Mouse (Mus musculus) liver (tissue): ENCODE data around the gene Faap100.
"Not testable (repeated sequence)": the region's sequence is repeated elsewhere in the genome, so short reads cannot be mapped to it uniquely, and the experiment has no call there.

Source experiments
- DNase-seq: peaks from one replicate; pipeline ENCODE4 v3.0.0-alpha.2; 2020; ENCODE audit warnings: mixed read lengths

The Faap100 gene

DNA sequence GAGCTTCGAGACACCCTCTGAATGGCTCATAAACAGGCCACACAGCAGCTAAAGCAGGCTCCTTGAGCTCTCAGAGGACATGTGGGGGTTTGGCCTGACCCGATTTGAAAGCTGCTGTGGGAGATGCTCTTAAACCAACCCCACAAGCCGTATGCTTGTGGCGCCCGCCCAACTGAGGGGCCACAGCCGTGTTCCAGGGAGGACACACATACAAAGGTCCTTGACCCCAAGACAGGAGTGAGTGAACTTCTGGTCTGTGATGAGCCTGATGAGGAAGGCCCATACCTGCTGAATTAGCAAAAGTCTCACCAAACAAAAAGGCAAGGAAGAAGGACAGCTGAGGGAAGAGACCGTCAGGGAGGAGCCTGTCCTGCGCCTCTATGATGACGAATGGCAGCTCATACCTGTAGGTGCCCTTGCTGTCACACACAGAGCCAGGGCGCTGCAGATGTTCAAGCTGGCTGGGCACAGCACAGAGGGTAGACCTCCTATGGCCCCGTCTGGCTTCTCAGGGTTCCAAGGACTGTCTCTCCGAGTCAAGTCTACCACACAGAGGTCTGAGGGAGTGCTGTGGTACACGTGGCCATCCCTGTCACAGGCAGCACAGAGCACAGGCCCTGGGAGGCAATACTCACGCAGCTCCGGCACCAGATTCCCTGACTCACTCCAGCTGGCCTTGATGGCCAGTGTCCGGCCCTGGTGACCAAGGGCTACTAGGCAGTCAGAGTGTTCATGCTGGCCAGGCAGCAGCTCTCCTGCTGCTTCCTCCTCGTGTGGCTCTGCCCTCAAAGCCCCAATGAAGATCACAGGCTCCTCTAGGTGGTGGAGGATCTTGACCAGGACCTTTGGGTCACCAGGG, 2.0 kb downstream of the Faap100 start:
- DNase-seq, result no peak

DNA sequence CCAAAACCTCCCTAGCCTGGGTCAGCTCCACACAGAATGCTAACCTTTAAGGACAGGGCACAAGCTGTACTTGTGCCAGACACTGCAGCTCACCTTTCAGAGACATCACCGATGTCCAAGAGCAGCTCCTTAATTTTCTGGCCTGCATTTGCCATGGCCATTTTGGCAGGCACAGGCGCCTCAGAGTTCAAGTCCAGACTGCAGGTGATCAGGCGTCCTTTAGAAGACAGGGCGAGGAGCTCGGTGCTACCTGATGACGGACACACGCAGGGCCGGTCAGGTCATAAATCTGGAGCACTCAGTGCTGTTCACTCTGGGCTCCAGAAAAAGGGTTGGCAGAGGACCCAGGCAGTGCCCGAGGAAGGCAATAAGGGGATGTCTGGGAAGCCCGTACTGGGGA, 3.2 kb downstream of the Faap100 start:
- DNase-seq, result no peak

DNA sequence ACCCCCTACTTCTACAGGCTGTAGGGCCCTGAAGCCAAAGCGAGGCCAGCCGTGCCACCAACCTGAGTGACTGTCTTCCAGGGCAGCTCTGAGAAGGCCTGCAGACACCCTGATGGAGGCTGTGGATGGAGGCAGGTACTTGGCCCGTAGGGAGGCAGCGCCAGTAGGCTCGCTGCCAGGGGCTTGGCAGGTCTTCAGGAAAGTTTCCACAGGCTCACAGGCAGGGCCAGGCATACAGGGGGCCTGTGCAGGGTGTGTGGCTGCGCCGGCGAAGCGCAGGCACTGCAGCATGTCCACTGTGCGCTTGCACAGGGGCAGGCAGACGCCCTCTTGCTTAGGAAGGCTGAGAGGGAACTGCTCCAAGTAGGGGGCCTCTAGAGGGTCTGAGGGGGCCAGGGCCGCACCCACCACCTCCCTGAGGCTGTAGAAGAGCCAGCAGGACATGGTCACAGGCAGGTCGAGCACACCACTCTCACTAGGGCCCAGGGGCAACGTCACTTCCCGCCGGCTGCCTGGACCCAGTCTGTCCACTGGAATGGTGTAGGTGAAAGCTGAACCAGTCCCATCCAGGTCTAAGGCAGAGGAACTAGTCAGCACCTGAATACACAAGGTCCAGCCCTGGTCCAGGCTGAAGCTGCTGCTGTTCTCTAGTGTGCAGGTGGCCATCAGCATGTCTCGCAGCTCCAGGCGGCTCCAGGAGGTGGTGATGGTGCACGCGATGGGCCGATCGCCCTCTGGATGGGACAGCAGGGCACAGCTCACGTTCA, 4.6 kb downstream of the Faap100 start:
- DNase-seq, result no peak

DNA sequence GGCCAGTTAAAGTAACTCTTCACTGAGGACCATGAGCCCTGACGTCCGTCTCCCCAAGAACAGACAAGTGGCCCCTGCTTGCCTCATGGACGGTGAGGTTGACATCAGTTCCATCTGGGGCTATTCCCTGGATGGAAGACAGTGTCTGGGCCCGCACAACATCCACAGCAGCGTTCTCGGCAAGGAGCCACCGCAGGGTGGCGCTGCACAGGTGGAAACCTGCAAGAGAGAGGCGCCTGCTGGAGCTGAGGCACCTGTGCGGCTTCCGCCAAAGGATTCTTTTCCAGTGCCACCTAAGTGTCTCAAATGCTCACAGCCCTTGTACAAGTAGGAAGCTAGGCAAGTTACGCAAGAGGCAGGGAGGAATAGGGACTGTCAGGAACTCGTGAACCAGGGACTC, 5.5 kb downstream of the Faap100 start:
- DNase-seq, result no peak

DNA sequence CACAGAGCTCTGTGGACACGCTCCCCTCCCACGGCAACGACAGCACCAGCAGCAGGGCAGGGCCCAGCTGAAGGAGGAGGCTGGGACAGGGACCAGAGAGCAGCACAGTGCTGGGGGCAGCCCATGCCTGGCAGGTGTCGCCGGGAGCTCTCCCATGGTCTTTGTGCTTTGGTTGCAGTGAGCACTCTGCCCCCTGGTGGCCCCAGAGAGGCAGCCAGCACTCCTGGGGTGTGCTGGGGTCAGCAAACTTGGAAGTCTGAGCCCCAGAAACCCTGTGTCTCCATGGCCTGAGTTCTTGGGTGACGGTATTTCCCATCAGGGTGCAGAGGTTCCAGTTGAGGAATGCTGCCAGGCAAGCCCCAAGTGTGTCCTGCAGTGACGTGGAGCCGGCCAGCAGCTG, 8.9 kb downstream of the Faap100 start:
- DNase-seq, result peak; percentile 75

DNA sequence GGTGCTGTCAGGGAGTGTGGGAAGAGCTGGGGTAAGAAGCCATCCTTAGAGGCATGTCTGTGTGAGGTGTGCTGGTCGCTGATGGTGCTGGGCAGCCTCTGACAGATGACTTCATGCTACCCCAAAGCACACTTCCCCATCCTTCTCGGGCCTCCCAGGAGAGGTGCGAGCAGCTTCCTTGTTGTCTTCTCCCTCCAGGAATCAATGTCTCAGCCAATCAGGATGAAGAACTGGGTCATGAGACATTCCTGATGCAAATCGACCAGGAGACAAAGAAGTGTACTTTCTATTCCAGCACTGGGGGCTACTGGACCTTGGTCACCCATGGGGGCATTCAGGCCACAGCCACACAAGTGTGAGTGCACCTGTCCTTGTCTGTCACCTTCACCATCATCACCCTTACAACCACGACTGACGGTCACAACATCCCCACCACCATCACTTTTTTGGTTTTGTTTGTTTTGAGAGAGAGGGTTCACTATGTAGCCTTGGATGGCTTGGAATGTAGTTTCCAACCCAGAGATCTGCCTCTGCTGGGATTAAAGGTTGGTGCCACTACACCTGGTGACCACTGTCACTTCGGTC, 12.0 kb downstream of the Faap100 start:
- DNase-seq, result no peak

DNA sequence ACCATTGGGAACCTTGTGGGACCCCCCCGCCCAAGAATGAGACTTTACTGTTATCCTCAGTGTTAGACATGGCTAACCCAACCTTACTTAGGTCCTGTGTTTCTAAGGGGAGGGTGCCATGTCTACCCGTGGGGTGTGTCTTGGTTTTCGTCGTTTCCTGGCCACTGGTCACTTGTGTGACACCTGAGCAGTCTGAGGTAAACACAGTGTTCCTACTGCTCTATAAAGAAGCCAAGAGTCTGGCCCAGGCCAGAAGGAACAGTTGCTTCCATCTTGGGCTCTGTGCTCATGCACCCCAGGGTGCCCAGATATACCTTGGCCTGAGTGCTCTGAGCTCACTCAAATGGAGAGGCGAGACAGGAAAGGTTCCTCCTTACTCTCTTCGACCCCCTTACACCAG, 15.7 kb downstream of the Faap100 start:
- no peak for DNase-seq

DNA sequence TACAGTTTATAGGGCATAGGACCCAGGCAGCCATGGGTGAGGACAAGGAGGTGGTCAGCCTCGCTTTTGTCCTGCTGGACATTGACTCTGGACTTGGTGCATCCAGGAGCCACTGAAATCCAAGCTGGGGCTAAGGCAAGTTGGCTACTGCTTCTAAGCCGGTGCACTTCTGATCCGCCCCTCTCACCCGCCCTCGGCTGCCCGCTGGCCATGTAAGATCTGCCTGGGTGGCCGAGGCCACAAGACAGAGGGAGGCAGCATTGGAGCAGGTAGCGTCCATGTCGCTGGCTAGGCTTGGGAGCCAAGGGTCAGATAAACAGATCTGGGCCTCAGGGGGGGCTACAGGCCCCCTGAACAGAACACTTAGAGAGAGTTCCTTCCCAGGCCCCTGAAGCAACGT, 17.3 kb downstream of the Faap100 start, which contains the start of gene Fscn2:
Gene Fscn2 (plus strand): TSS at position 240 of the 400 bp plus-strand sequence.
- DNase-seq, result no peak

DNA sequence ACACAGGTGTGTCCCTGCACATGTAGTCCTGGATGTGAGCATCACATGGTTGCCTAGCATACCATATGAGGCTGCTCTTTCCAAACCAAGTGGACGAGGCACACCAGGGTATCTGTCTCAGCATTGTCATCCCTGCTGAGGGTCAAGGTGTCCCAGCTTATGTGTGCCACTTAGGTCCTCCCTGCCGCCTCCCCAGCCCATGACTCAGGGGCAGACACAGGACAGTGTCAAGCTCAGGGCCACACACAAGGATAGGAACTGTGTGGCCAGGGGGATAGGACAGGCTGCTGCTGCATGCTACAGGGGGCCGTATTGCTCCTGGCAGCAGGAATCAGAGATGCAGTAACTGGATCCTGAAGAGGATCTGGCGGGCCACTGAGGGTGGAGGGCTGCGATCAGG, 17.8 kb downstream of the Faap100 start:
- no peak for DNase-seq

DNA sequence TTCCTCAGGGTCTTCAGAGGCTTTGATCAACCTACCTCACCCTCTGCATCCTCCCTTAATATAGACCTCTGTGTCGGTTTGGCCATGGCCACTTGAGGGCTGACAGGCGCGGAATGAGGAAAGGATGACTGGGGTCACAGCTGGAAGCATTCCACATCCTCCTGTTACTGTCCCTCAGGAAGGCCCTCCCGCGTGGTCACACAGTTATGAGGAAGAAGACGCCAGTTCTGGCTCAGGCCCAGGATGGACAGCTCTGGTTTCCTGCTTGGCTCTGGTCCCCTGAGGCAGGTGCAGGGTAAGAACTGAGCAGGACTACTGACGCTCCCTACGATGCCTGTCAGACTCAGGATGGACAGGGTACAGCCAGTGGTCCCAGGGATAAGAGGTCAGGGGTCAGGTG, 18.5 kb downstream of the Faap100 start:
- no peak for DNase-seq

DNA sequence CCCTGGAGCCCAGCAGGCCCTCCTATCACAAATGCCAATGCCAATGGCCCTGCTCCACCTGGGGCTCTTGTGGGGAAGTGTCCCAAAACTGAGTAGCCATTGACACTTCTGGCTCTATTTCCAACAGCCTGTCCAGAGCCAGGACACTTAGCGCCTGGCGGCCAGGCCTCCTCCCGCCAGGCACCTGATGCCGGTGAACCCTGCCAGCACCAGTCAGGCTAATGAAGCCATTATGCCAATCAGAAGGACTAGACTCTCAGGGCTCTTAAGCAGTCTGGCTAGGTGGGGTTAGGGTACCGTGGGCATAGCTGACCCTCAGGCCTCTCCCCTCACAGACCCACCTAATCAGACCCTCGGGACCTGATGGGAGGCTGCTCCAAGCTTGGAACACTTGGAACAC, 19.2 kb downstream of the Faap100 start:
- DNase-seq, result no peak

DNA sequence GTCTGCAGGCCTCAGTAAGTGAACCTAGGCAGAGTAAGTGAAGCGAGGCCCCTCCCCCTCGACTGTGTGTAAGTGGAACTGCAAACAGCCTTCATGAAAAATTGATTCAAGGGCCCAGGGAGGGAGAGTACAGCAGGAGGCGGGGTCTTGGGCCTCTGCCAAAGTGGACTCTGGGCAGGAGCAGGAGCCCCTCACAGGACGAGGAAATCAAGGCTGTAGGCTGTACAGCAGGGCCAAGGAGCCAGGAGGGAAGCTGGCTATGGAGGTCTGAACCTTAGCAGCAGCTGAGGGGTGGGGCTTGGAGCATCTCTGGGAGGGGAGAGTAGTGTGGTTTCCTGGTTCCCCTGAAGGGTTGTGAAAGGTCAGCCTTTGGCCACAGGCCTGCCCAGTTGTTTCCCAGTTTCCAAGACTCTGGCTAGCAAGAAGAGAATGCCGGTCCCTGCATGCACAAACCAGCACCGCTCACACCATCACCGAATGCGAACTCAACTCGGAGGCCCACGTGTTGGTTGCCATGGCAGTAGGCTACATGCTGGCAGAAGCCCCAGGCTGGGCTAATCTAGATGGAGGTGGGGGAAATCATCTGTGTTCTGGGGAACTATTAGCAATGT, 20.7 kb downstream of the Faap100 start:
- peak; percentile 73 for DNase-seq

DNA sequence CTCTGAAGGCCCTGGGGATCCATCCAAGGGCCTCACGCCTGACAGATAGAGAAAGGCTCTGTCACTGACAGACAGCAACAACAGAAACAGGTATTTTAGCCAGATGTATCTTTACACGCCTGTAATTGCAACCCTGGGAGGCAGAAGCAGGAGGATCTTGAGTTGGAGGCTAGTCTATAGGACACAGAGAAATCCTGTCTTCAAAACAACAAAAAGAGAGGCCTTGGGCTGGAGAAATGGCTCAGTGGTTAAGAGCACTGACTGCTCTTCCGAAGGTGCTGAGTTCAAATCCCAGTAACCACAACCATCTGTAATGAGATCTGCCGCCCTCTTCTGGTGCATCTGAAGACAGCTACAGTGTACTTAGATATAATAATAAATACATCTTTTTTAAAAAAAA, 21.7 kb downstream of the Faap100 start:
- no peak for DNase-seq

DNA sequence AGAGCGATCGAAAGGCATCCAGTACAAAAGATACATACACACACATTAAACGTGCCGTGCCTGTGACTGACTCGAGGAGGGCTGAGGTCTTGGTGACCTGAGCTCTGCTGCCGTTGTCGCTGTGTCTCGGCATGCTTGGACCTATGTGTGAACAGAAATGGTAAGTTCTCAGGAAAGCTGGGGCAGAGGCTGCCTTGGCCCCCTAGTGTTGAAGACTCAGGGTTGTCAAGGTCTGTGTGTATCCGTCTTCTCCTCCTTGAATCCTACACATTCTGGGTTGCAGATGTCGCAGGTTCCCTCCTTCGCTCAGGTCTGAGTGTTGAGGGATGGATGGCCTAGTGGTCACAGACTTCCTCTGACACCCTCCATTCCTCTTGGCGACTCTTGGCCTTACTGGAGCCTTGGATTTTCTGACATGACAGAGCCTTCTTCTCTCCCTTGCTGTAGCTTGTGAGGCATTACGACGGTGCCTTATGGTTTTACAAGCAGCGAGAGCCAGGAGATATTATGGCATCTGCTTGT, 22.2 kb downstream of the Faap100 start:
- DNase-seq, result no peak

DNA sequence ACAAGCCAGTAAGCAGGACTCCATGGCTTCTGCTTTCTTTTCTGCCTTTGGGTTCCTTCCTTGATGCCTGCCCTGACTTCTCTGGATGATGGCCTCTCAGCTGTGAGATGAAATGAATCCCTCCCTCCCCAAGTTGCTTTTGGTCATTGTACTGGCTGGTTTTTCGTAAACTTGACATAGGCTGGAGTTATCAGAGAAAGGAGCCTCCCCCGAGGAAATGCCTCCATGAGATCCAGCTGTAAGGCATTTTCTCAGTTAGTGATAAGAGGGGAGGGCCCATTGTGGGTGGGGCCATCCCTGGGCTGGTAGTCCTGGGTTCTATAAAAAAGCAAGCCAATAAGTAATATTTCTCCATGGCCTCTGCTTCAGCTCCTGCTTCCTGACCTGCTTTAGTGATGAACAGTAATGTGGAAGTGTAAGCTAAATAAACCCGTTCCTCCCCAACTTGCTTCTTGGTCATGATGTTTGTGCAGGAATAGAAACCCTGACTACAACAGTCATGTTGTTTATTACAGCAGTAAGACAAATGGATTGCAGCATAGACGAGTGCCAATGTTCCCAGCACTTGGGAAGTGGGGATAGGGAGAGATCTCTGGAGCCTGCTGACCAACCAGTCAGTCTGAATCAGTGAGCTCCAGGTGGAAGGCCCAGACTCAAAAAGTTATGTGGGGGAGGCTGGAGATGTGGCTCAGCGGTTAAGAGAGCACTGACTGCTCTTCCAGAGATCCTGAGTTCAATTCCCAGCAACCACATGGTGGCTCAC, 23.1 kb downstream of the Faap100 start:
- peak; percentile 81 for DNase-seq

DNA sequence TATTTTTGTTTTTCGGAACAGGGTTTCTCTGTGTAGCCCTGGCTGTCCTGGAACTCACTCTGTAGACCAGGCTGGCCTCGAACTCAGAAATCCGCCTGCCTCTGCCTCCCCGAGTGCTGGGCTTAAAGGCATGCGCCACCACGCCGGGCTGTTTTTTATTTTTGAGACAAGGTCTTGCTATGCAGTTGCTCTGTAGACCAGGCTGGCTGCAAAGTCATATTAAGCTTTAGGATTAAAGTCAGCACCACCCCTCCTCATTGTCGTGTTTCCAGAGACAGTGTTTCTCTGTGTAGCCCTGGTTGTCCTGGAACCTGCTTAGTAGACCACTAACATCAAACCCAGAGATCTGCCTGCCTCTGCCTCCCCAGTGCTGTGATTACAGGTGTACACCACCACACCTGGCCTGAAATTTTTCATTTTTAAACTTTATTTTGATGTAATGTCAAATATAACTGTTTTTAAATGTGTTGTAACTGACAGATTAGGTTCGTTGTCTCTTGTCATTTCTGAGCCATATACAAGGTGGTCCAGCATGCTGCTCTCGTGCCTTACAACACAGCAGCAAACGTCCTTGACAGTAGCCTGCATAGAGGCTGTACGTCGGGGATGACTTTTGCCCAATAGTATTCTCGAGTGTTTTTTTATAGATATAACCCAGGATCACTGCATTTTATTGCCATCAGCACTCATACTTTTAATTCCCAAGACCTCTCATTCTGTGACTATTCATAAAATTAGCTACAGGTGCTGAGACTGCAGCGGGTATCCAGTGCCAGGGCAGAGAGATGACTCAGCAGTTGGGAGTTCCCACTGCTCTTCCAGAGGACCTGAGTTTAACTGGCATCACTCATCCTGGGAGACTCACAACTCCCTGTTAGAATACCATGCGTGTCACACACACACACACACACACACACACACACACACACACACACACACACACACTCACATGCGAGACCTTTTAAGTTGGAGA, 24.0 kb downstream of the Faap100 start:
- peak; percentile 66 for DNase-seq

DNA sequence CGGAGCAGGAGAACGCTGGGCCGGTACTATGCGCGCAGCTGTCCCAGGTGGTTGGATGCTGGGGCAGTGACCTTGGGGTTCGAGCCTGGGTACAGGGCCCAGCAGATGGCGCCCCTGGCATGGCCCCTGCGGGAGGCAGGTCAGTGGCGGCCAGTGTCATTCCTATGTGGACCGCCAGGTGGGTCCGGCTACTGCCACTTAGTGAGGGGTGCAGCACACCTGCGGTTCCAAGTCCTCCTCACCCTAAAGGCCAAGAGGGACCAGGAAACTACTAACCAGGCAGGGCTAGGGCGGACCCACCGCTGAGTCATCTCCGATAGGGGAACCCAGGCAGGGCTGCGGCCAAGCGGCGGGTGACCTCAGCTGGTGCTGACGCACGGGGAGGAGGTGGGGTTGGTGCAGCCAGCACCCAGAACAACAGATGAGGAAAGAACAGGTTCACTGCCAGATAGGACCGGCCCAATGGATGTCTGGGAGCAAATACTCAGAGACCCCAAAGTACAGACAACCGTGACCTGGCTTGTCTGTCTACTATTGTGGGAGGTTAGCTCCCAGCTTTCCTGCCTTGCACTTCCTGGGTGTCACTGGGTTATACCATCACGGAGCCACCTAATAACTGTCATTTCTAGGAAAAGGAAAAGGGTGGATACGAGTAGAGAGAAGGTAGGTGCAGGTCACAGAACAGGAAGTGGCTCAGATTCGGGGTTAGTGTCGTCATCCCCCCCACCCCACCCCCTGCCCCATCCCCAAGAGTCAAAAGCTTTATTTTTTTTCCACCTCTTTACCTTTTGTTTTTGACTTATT, 24.9 kb downstream of the Faap100 start:
- peak; percentile 96 for DNase-seq

DNA sequence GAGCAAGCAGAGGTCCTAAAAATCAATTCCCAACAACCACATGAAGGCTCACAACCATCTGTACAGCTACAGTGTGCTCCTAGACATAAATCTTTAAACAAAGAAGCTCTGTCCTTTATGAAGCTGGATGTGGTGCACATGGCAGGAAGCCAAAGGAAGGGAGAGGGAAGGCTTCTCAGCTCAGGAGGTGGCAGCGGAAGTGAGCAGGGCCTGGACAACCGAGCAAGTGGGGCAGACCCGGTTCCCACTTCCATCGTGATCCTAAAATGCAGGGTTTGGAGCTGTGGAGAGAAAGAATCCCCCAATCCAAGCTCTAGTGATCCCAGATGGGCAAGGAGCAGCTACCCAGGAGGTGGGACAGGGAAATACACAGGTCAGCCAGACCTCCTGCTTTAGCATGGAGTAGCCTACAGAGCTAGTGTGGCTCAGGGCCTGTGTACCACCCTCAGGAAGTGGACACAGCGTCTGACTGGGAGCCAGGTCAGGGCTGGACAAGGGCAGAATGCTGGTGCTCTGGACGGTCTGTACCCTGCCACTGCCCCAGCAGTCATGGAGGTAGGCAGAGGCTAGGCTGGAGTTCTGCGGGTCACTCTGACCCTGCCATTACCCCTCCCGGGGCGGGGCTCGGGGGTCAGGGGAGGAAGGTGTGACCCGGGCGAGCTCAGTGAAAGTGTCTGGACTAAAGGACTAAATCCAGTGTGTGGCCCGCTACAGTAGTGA, 25.8 kb downstream of the Faap100 start:
- peak; percentile 17 for DNase-seq

DNA sequence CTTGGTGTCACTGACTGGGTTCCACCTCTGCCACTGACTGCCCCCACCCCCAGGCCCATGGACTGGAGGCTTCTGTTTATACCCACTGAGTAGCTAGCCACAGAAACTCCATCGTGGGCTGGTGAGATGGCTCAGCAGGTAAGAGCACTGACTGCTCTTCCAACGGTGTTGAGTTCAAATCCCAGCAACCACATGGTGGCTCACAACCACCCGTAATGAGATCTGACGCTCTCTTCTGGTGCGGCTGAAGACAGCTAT, 26.5 kb downstream of the Faap100 start:
- DNase-seq, result not testable (repeated sequence)
